Mouse (Mus musculus): ENCODE results near the gene Neb. TPM values are rescaled to one million over a fixed set of nuclear protein-coding genes. Genes with fewer than 3 reads are reported as not detected.

The Neb gene
- polyA plus RNA-seq, 1 experiment = not detected

GRCm38 (mm10) chr2:52306635-52307034 lies 71.6 kb downstream of the Neb start:
- Histone ChIP-seq H3K4me1 (ENCODE audit: control insufficient read depth, insufficient read depth, low read length) (no peaks in the 10 kb centered on the region), H3K4me3 (ENCODE audit: insufficient read depth, low read depth, low read length) (no peak overlapping the region), H3K27ac (ENCODE audit: insufficient read depth, low read depth, low read length) (no peak overlapping the region)
- 90% methylated on average over 5 of the region's 5 CpGs for WGBS
- no peak for TF ChIP-seq CTCF (IDR thresholded peaks at IDR 0.05; ENCODE audit: insufficient read depth, low read depth, low read length)
- TF ChIP-seq POLR2A (IDR thresholded peaks at IDR 0.05; ENCODE audit: insufficient read depth, low read depth, low read length) = no peak

- Histone ChIP-seq H3K4me3 (ENCODE audit: insufficient read depth, low read depth, low read length) (no peak overlapping the region), H3K27ac (ENCODE audit: insufficient read depth, low read depth, low read length) (no peak overlapping the region), H3K4me1 (ENCODE audit: control insufficient read depth, insufficient read depth, low read length) (no peaks in the 10 kb centered on the region)
- WGBS = 39% methylated on average over 3 of the region's 3 CpGs
- TF ChIP-seq POLR2A (IDR thresholded peaks at IDR 0.05; ENCODE audit: insufficient read depth, low read depth, low read length) (no peak), CTCF (IDR thresholded peaks at IDR 0.05; ENCODE audit: insufficient read depth, low read depth, low read length) (no peak)
Observed at GRCm38 (mm10) chr2:52304554-52304953, 73.7 kb downstream of the Neb start.

GRCm38 (mm10) chr2:52303405-52303804 lies 74.9 kb downstream of the Neb start:
- TF ChIP-seq POLR2A (IDR thresholded peaks at IDR 0.05; ENCODE audit: insufficient read depth, low read depth, low read length) (no peak), CTCF (IDR thresholded peaks at IDR 0.05; ENCODE audit: insufficient read depth, low read depth, low read length) (no peak)
- no peak overlapping the region for H3K4me3 ChIP-seq (ENCODE audit: insufficient read depth, low read depth, low read length)
- H3K27ac ChIP-seq (ENCODE audit: insufficient read depth, low read depth, low read length) = no peak overlapping the region
- H3K4me1 ChIP-seq (ENCODE audit: control insufficient read depth, insufficient read depth, low read length) = no peaks in the 10 kb centered on the region
- WGBS = 86% methylated on average over 1 of the region's 1 CpGs

GRCm38 (mm10) chr2:52297969-52298368 lies 80.3 kb downstream of the Neb start:
- no peak overlapping the region for H3K4me3 ChIP-seq (ENCODE audit: insufficient read depth, low read depth, low read length)

GRCm38 (mm10) chr2:52296779-52297178 lies 81.5 kb downstream of the Neb start:
- 86% methylated on average over 9 of the region's 9 CpGs for WGBS
- no peaks in the 10 kb centered on the region for H3K4me1 ChIP-seq (ENCODE audit: control insufficient read depth, insufficient read depth, low read length)
- TF ChIP-seq CTCF (IDR thresholded peaks at IDR 0.05; ENCODE audit: insufficient read depth, low read depth, low read length) (no peak), POLR2A (IDR thresholded peaks at IDR 0.05; ENCODE audit: insufficient read depth, low read depth, low read length) (no peak)
- H3K27ac ChIP-seq (ENCODE audit: insufficient read depth, low read depth, low read length) = no peak overlapping the region
- H3K4me3 ChIP-seq (ENCODE audit: insufficient read depth, low read depth, low read length) = no peak overlapping the region

More at GRCm38 (mm10) chr2:52297969-52298368, 80.3 kb downstream of the Neb start:
- 95% methylated on average over 5 of the region's 5 CpGs for WGBS
- no peak overlapping the region for H3K27ac ChIP-seq (ENCODE audit: insufficient read depth, low read depth, low read length)
- no peaks in the 10 kb centered on the region for H3K4me1 ChIP-seq (ENCODE audit: control insufficient read depth, insufficient read depth, low read length)
- TF ChIP-seq CTCF (IDR thresholded peaks at IDR 0.05; ENCODE audit: insufficient read depth, low read depth, low read length) = no peak
- TF ChIP-seq POLR2A (IDR thresholded peaks at IDR 0.05; ENCODE audit: insufficient read depth, low read depth, low read length) = no peak

GRCm38 (mm10) chr2:52287436-52287835 lies 90.8 kb downstream of the Neb start:
- H3K27ac ChIP-seq (ENCODE audit: insufficient read depth, low read depth, low read length) = no peak overlapping the region
- TF ChIP-seq POLR2A (IDR thresholded peaks at IDR 0.05; ENCODE audit: insufficient read depth, low read depth, low read length) (no peak), CTCF (IDR thresholded peaks at IDR 0.05; ENCODE audit: insufficient read depth, low read depth, low read length) (no peak)
- H3K4me3 ChIP-seq (ENCODE audit: insufficient read depth, low read depth, low read length) = no peak overlapping the region

GRCm38 (mm10) chr2:52286421-52286820 lies 91.9 kb downstream of the Neb start:
- Histone ChIP-seq H3K4me3 (ENCODE audit: insufficient read depth, low read depth, low read length) (no peak overlapping the region), H3K27ac (ENCODE audit: insufficient read depth, low read depth, low read length) (no peak overlapping the region), H3K4me1 (ENCODE audit: control insufficient read depth, insufficient read depth, low read length) (no peaks in the 10 kb centered on the region)
- 40% methylated on average over 6 of the region's 6 CpGs for WGBS
- TF ChIP-seq CTCF (IDR thresholded peaks at IDR 0.05; ENCODE audit: insufficient read depth, low read depth, low read length) = no peak
- TF ChIP-seq POLR2A (IDR thresholded peaks at IDR 0.05; ENCODE audit: insufficient read depth, low read depth, low read length) = no peak

More at GRCm38 (mm10) chr2:52287436-52287835, 90.8 kb downstream of the Neb start:
- 76% methylated on average over 1 of the region's 1 CpGs for WGBS
- no peaks in the 10 kb centered on the region for H3K4me1 ChIP-seq (ENCODE audit: control insufficient read depth, insufficient read depth, low read length)

- H3K4me1 ChIP-seq (ENCODE audit: control insufficient read depth, insufficient read depth, low read length) = no peaks in the 10 kb centered on the region
- H3K27ac ChIP-seq (ENCODE audit: insufficient read depth, low read depth, low read length) = no peak overlapping the region
- TF ChIP-seq CTCF (IDR thresholded peaks at IDR 0.05; ENCODE audit: insufficient read depth, low read depth, low read length) = no peak
- TF ChIP-seq POLR2A (IDR thresholded peaks at IDR 0.05; ENCODE audit: insufficient read depth, low read depth, low read length) = no peak
- 54% methylated on average over 1 of the region's 1 CpGs for WGBS
- H3K4me3 ChIP-seq (ENCODE audit: insufficient read depth, low read depth, low read length) = no peak overlapping the region
Observed at GRCm38 (mm10) chr2:52272146-52272545, 106.1 kb downstream of the Neb start.

- Histone ChIP-seq H3K4me1 (ENCODE audit: control insufficient read depth, insufficient read depth, low read length) (no peaks in the 10 kb centered on the region), H3K4me3 (ENCODE audit: insufficient read depth, low read depth, low read length) (no peak overlapping the region), H3K27ac (ENCODE audit: insufficient read depth, low read depth, low read length) (no peak overlapping the region)
- WGBS = 72% methylated on average over 8 of the region's 8 CpGs
- TF ChIP-seq POLR2A (IDR thresholded peaks at IDR 0.05; ENCODE audit: insufficient read depth, low read depth, low read length) (no peak), CTCF (IDR thresholded peaks at IDR 0.05; ENCODE audit: insufficient read depth, low read depth, low read length) (no peak)
Observed at GRCm38 (mm10) chr2:52270911-52271310, 107.4 kb downstream of the Neb start.

- 39% methylated on average over 2 of the region's 2 CpGs for WGBS
- TF ChIP-seq CTCF (IDR thresholded peaks at IDR 0.05; ENCODE audit: insufficient read depth, low read depth, low read length) (no peak), POLR2A (IDR thresholded peaks at IDR 0.05; ENCODE audit: insufficient read depth, low read depth, low read length) (no peak)
- Histone ChIP-seq H3K4me1 (ENCODE audit: control insufficient read depth, insufficient read depth, low read length) (no peaks in the 10 kb centered on the region), H3K4me3 (ENCODE audit: insufficient read depth, low read depth, low read length) (no peak overlapping the region), H3K27ac (ENCODE audit: insufficient read depth, low read depth, low read length) (no peak overlapping the region)
Observed at GRCm38 (mm10) chr2:52262149-52262548, 116.1 kb downstream of the Neb start.
